Mouse (Mus musculus) myocyte (in vitro differentiated cells): ENCODE results near the gene Rbm4. TPM values are rescaled to one million over a fixed set of nuclear protein-coding genes. Genes with fewer than 3 reads are reported as not detected.
A peak's percentile ranks its signal among the peaks of the same experiment; 100 is the strongest.

Experiments used
- H3K27me3 ChIP-seq: one replicate; pipeline ENCODE4 v1.6.1; 2011; ENCODE audit not compliant: control insufficient read depth, insufficient read depth, insufficient read length
- H3K36me3 ChIP-seq: one replicate; pipeline ENCODE4 v1.6.1; 2011; ENCODE audit not compliant: control insufficient read depth, insufficient read depth
- H3K4me2 ChIP-seq: one replicate; pipeline ENCODE4 v1.6.1; 2011; ENCODE audit warnings: low read depth, control low read depth
- H3K4me3 ChIP-seq: one replicate; pipeline ENCODE4 v1.5.1; 2011; ENCODE audit warnings: mild to moderate bottlenecking, control low read depth, moderate library complexity
- H3K79me2 ChIP-seq: one replicate; pipeline ENCODE4 v1.6.1; 2011; ENCODE audit not compliant: control insufficient read depth, insufficient read depth
- H3ac ChIP-seq: one replicate; pipeline ENCODE4 v1.6.1; 2011; ENCODE audit not compliant: control insufficient read depth, insufficient read length
- CEBPB ChIP-seq: IDR thresholded peaks from 2 replicates; pipeline ENCODE4 v1.6.1; 2011; ENCODE audit warnings: mild to moderate bottlenecking, moderate library complexity; ENCODE audit not compliant: poor library complexity, insufficient read depth, severe bottlenecking
- E2F4 ChIP-seq: IDR thresholded peaks from one replicate; pipeline ENCODE4 v1.6.1; 2011; ENCODE audit warnings: mild to moderate bottlenecking, control low read depth, moderate library complexity; ENCODE audit not compliant: insufficient read depth
- MAX ChIP-seq: IDR thresholded peaks from one replicate; pipeline ENCODE4 v1.6.1; 2011; ENCODE audit warnings: low read depth, mild to moderate bottlenecking, control low read depth
- MYOD1 ChIP-seq, 3 experiments: IDR thresholded peaks; one replicate each; pipeline ENCODE4 v1.6.1; 2011; ENCODE audit warnings: control low read depth in 2 of 3, low read depth in 2 of 3, mild to moderate bottlenecking in 2 of 3, moderate library complexity in 1 of 3; ENCODE audit not compliant: insufficient read length in 2 of 3, control insufficient read depth in 1 of 3
- MYOG ChIP-seq, 3 experiments: IDR thresholded peaks; one replicate each; pipeline ENCODE4 v1.6.1; 2011; ENCODE audit warnings: control low read depth in 2 of 3, low read depth in 2 of 3, mild to moderate bottlenecking in 2 of 3; ENCODE audit not compliant: insufficient read length in 2 of 3, control insufficient read depth in 1 of 3, insufficient read depth in 1 of 3
- POLR2A ChIP-seq: IDR thresholded peaks from one replicate; pipeline ENCODE4 v1.6.1; 2011; ENCODE audit warnings: low read depth, mild to moderate bottlenecking, control low read depth, moderate library complexity; ENCODE audit not compliant: insufficient read length
- POLR2AphosphoS2 ChIP-seq: IDR thresholded peaks from one replicate; pipeline ENCODE4 v1.6.1; 2011; ENCODE audit warnings: low read depth, control low read depth; ENCODE audit not compliant: insufficient read length
- REST ChIP-seq: IDR thresholded peaks from one replicate; pipeline ENCODE4 v1.6.1; 2011; ENCODE audit warnings: mild to moderate bottlenecking, control low read depth, moderate library complexity; ENCODE audit not compliant: insufficient read depth, insufficient read length
- SRF ChIP-seq: IDR thresholded peaks from one replicate; pipeline ENCODE4 v1.6.1; 2011; ENCODE audit warnings: low read depth; ENCODE audit not compliant: control insufficient read depth, insufficient read length
- TCF12 ChIP-seq: IDR thresholded peaks from one replicate; pipeline ENCODE4 v1.6.1; 2011; ENCODE audit warnings: mild to moderate bottlenecking, control low read depth; ENCODE audit not compliant: poor library complexity, insufficient read depth, severe bottlenecking
- TCF3 ChIP-seq: IDR thresholded peaks from one replicate; pipeline ENCODE4 v1.6.1; 2011; ENCODE audit warnings: low read depth, control low read depth; ENCODE audit not compliant: insufficient read length
- USF1 ChIP-seq: IDR thresholded peaks from one replicate; pipeline ENCODE4 v1.6.1; 2011; ENCODE audit warnings: low read depth, mild to moderate bottlenecking, control low read depth, moderate library complexity
- polyA plus RNA-seq: library from polyadenylated mRNA; unstranded; fragments of >200 nt; fragmentation: generic; extraction: Trizol; gene quantifications from one replicate; pipeline ENCODE4 v1.2.1, GENCODE M21; 2012; ENCODE audit warnings: missing spikeins

Rbm4 gene
- polyA plus RNA-seq = 66.4 TPM

GRCm38 (mm10) chr19:4793831-4794422, at the start of gene Rbm4:
Gene Rbm4, minus strand, starts transcription at chr19:4793901.
- TF ChIP-seq TCF3 (no peak), MAX (peak; percentile 86), POLR2AphosphoS2 (peak; percentile 84), MYOG (IDR thresholded peaks at IDR 0.05; ENCODE audit: control insufficient read depth in 1 of 3, insufficient read depth in 1 of 3, insufficient read length in 2 of 3, low read depth in 2 of 3) (no peak), USF1 (no peak), SRF (peak; percentile 6), CEBPB (peak; percentile 65), POLR2A (peak; percentile 75), E2F4 (peak; percentile 57), MYOD1 (IDR thresholded peaks at IDR 0.05; ENCODE audit: control insufficient read depth in 1 of 3, insufficient read length in 2 of 3, low read depth in 2 of 3) (no peak), REST (no peak)
- Histone ChIP-seq H3K4me2 (peak within 1 kb of the TSS; percentile 96), H3K4me3 (peak within 1 kb of the TSS; percentile 74), H3K27me3 (no peaks in the 10 kb centered on the region), H3K36me3 (peaks cover 35% of the 10 kb centered on the region), H3K79me2 (peaks cover 94% of the 10 kb centered on the region), H3ac (peak within 1 kb of the TSS; percentile 39)

GRCm38 (mm10) chr19:4842611-4843010, 48.9 kb upstream of the Rbm4 start:
- Histone ChIP-seq H3ac (no peak overlapping the region), H3K36me3 (no peaks in the 10 kb centered on the region), H3K4me2 (no peak overlapping the region), H3K4me3 (no peak overlapping the region), H3K27me3 (peaks cover 35% of the 10 kb centered on the region), H3K79me2 (no peaks in the 10 kb centered on the region)
- TF ChIP-seq E2F4 (no peak), TCF3 (no peak), POLR2AphosphoS2 (no peak), SRF (no peak), TCF12 (no peak), MAX (no peak), POLR2A (no peak), USF1 (no peak), MYOG (IDR thresholded peaks at IDR 0.05; ENCODE audit: control insufficient read depth in 1 of 3, insufficient read depth in 1 of 3, insufficient read length in 2 of 3, low read depth in 2 of 3) (no peak), CEBPB (no peak)

GRCm38 (mm10) chr19:4840848-4841247, 47.1 kb upstream of the Rbm4 start:
- H3K27me3 ChIP-seq = peaks cover 35% of the 10 kb centered on the region
- no peaks in the 10 kb centered on the region for H3K36me3 ChIP-seq

GRCm38 (mm10) chr19:4839149-4839548, 45.4 kb upstream of the Rbm4 start, which contains the start of the genes Ccs and Ccdc87:
Gene Ccs, minus strand, starts transcription at chr19:4839332.
Gene Ccdc87, plus strand, starts transcription at chr19:4839366.
- Histone ChIP-seq H3K4me2 (peak within 1 kb of the TSS; percentile 72), H3K27me3 (peaks cover 26% of the 10 kb centered on the region), H3K4me3 (peak within 1 kb of the TSS; percentile 38), H3K79me2 (no peaks in the 10 kb centered on the region), H3K36me3 (no peaks in the 10 kb centered on the region), H3ac (peak within 1 kb of the TSS; percentile 44)
- TF ChIP-seq MAX (no peak), POLR2AphosphoS2 (peak; percentile 86), POLR2A (peak; percentile 90), REST (no peak)

More at GRCm38 (mm10) chr19:4840848-4841247, 47.1 kb upstream of the Rbm4 start:
- no peak overlapping the region for H3ac ChIP-seq
- TF ChIP-seq POLR2AphosphoS2 = no peak
- no peak for TF ChIP-seq REST
- TF ChIP-seq TCF12 = no peak
- TF ChIP-seq TCF3 = no peak
- TF ChIP-seq SRF = no peak
- H3K4me3 ChIP-seq = no peak overlapping the region
- no peaks in the 10 kb centered on the region for H3K79me2 ChIP-seq
- H3K4me2 ChIP-seq = no peak overlapping the region

- Histone ChIP-seq H3ac (peak overlapping the region; percentile 44), H3K36me3 (no peaks in the 10 kb centered on the region), H3K4me3 (peak overlapping the region; percentile 38), H3K27me3 (peaks cover 26% of the 10 kb centered on the region), H3K79me2 (no peaks in the 10 kb centered on the region), H3K4me2 (peak overlapping the region; percentile 72)
- TF ChIP-seq MAX (no peak), CEBPB (no peak), USF1 (no peak), MYOG (IDR thresholded peaks at IDR 0.05; ENCODE audit: control insufficient read depth in 1 of 3, insufficient read depth in 1 of 3, insufficient read length in 2 of 3, low read depth in 2 of 3) (no peak), POLR2AphosphoS2 (no peak), POLR2A (no peak), SRF (no peak), MYOD1 (IDR thresholded peaks at IDR 0.05; ENCODE audit: control insufficient read depth in 1 of 3, insufficient read length in 2 of 3, low read depth in 2 of 3) (no peak), E2F4 (no peak), TCF3 (no peak)
Measured at GRCm38 (mm10) chr19:4838526-4839140, 44.9 kb upstream of the Rbm4 start.
